Mouse (Mus musculus): ENCODE measurements around the gene Nmrk2. TPM values are rescaled to one million over a fixed set of nuclear protein-coding genes. Genes with fewer than 3 reads are reported as not detected.

Gene Nmrk2
- polyA plus RNA-seq, 1 experiment from 2014 or later = not detected

GRCm38 (mm10) chr10:81168521-81169244 lies 33.2 kb downstream of the Nmrk2 start:
- H3K36me3 ChIP-seq (ENCODE audit: control insufficient read depth, insufficient read depth, low read length) = peaks cover 6% of the 10 kb centered on the region
- H3K4me2 ChIP-seq = peak overlapping the region; percentile 93
- peak overlapping the region; percentile 68 for H3K9ac ChIP-seq (ENCODE audit: low read depth, low read length)
- H3K27ac ChIP-seq (ENCODE audit: low read depth, low read length) = peak overlapping the region; percentile 96
- peaks cover 21% of the 10 kb centered on the region for H3K4me1 ChIP-seq (replicated peaks; ENCODE audit: control insufficient read depth, insufficient read depth, low read length)
- no peaks in the 10 kb centered on the region for H3K9me3 ChIP-seq (ENCODE audit: control insufficient read depth, low read length)
- no peaks in the 10 kb centered on the region for H3K27me3 ChIP-seq (replicated peaks; ENCODE audit: control insufficient read depth, insufficient read depth, low read length)
- 3% methylated on average over 29 of the region's 29 CpGs for WGBS
- peak overlapping the region; percentile 92 for H3K4me3 ChIP-seq (ENCODE audit: low read depth, low read length)
- ATAC-seq (replicated peaks; ENCODE audit: low FRiP score) = peak; percentile 73
- peak; percentile 83 for DNase-seq (ENCODE audit: low spot score)

GRCm38 (mm10) chr10:81168087-81168431 lies 33.8 kb downstream of the Nmrk2 start:
- Histone ChIP-seq H3K4me2 (peak overlapping the region; percentile 93), H3K4me3 (ENCODE audit: low read depth, low read length) (peak overlapping the region; percentile 92), H3K9ac (ENCODE audit: low read depth, low read length) (peak overlapping the region; percentile 68), H3K4me1 (replicated peaks; ENCODE audit: control insufficient read depth, insufficient read depth, low read length) (peaks cover 15% of the 10 kb centered on the region), H3K27ac (ENCODE audit: low read depth, low read length) (peak overlapping the region; percentile 96), H3K36me3 (ENCODE audit: control insufficient read depth, insufficient read depth, low read length) (peaks cover 10% of the 10 kb centered on the region), H3K27me3 (replicated peaks; ENCODE audit: control insufficient read depth, insufficient read depth, low read length) (no peaks in the 10 kb centered on the region), H3K9me3 (ENCODE audit: control insufficient read depth, low read length) (no peaks in the 10 kb centered on the region)
- DNase-seq (ENCODE audit: low spot score) (peak; percentile 51), ATAC-seq (replicated peaks; ENCODE audit: low FRiP score) (peak; percentile 60)
- 9% methylated on average over 5 of the region's 5 CpGs for WGBS

GRCm38 (mm10) chr10:81167200-81168086 lies 34.4 kb downstream of the Nmrk2 start, which contains the start of gene Pias4:
Pias4 (minus strand) TSS chr10:81167923.
- ATAC-seq (replicated peaks; ENCODE audit: low FRiP score) = peak; percentile 88
- Histone ChIP-seq H3K4me3 (ENCODE audit: low read depth, low read length) (peak within 1 kb of the TSS; percentile 92), H3K27me3 (replicated peaks; ENCODE audit: control insufficient read depth, insufficient read depth, low read length) (no peaks in the 10 kb centered on the region), H3K36me3 (ENCODE audit: control insufficient read depth, insufficient read depth, low read length) (peaks cover 13% of the 10 kb centered on the region), H3K4me2 (peak within 1 kb of the TSS; percentile 93), H3K27ac (ENCODE audit: low read depth, low read length) (peak within 1 kb of the TSS; percentile 96), H3K9ac (ENCODE audit: low read depth, low read length) (peak within 1 kb of the TSS; percentile 87), H3K4me1 (replicated peaks; ENCODE audit: control insufficient read depth, insufficient read depth, low read length) (peaks cover 19% of the 10 kb centered on the region), H3K9me3 (ENCODE audit: control insufficient read depth, low read length) (no peaks in the 10 kb centered on the region)
- DNase-seq (ENCODE audit: low spot score) = peak; percentile 99
- WGBS = under 1% methylated on average over 64 of the region's 64 CpGs

GRCm38 (mm10) chr10:81165118-81165517 lies 36.7 kb downstream of the Nmrk2 start:
- ATAC-seq (replicated peaks; ENCODE audit: low FRiP score) = no peak
- 76% methylated on average over 8 of the region's 8 CpGs for WGBS

GRCm38 (mm10) chr10:81162318-81162652 lies 39.6 kb downstream of the Nmrk2 start:
- 0 out of 2 replicates have a peak, but pooled peaks have one; percentile 30 for ATAC-seq (replicated peaks; ENCODE audit: low FRiP score)
- WGBS = 31% methylated on average over 2 of the region's 2 CpGs
- H3K27me3 ChIP-seq (replicated peaks; ENCODE audit: control insufficient read depth, insufficient read depth, low read length) = no peaks in the 10 kb centered on the region
- H3K4me2 ChIP-seq = peak overlapping the region; percentile 32; the same call in 1 of the 2 replicates
- no peak overlapping the region for H3K9ac ChIP-seq (ENCODE audit: low read depth, low read length)
- no peaks in the 10 kb centered on the region for H3K9me3 ChIP-seq (ENCODE audit: control insufficient read depth, low read length)
- H3K36me3 ChIP-seq (ENCODE audit: control insufficient read depth, insufficient read depth, low read length) = peaks cover 41% of the 10 kb centered on the region
- no peak for DNase-seq (ENCODE audit: low spot score)
- peaks cover 18% of the 10 kb centered on the region for H3K4me1 ChIP-seq (replicated peaks; ENCODE audit: control insufficient read depth, insufficient read depth, low read length)
- no peak overlapping the region for H3K27ac ChIP-seq (ENCODE audit: low read depth, low read length)
- H3K4me3 ChIP-seq (ENCODE audit: low read depth, low read length) = no peak overlapping the region

More at GRCm38 (mm10) chr10:81165118-81165517, 36.7 kb downstream of the Nmrk2 start:
- Histone ChIP-seq H3K4me2 (no peak overlapping the region), H3K27ac (ENCODE audit: low read depth, low read length) (no peak overlapping the region), H3K4me3 (ENCODE audit: low read depth, low read length) (no peak overlapping the region), H3K9me3 (ENCODE audit: control insufficient read depth, low read length) (no peaks in the 10 kb centered on the region), H3K9ac (ENCODE audit: low read depth, low read length) (0 out of 2 replicates have a peak overlapping the region, but pooled peaks have one; percentile 30), H3K4me1 (replicated peaks; ENCODE audit: control insufficient read depth, insufficient read depth, low read length) (peaks cover 26% of the 10 kb centered on the region), H3K27me3 (replicated peaks; ENCODE audit: control insufficient read depth, insufficient read depth, low read length) (no peaks in the 10 kb centered on the region), H3K36me3 (ENCODE audit: control insufficient read depth, insufficient read depth, low read length) (peaks cover 25% of the 10 kb centered on the region)
- no peak for DNase-seq (ENCODE audit: low spot score)

GRCm38 (mm10) chr10:81161602-81162317 lies 40.1 kb downstream of the Nmrk2 start:
- 79% methylated on average over 8 of the region's 8 CpGs for WGBS
- Histone ChIP-seq H3K9me3 (ENCODE audit: control insufficient read depth, low read length) (no peaks in the 10 kb centered on the region), H3K27ac (ENCODE audit: low read depth, low read length) (no peak overlapping the region), H3K4me3 (ENCODE audit: low read depth, low read length) (no peak overlapping the region), H3K27me3 (replicated peaks; ENCODE audit: control insufficient read depth, insufficient read depth, low read length) (no peaks in the 10 kb centered on the region), H3K9ac (ENCODE audit: low read depth, low read length) (no peak overlapping the region), H3K4me2 (peak overlapping the region; percentile 32; the same call in 1 of the 2 replicates), H3K36me3 (ENCODE audit: control insufficient read depth, insufficient read depth, low read length) (peaks cover 46% of the 10 kb centered on the region), H3K4me1 (replicated peaks; ENCODE audit: control insufficient read depth, insufficient read depth, low read length) (peaks cover 15% of the 10 kb centered on the region)
- 0 out of 2 replicates have a peak, but pooled peaks have one; percentile 5 for ATAC-seq (replicated peaks; ENCODE audit: low FRiP score)
- no peak for DNase-seq (ENCODE audit: low spot score)

- WGBS = 87% methylated on average over 6 of the region's 6 CpGs
- H3K27ac ChIP-seq (ENCODE audit: low read depth, low read length) = no peak overlapping the region
Observed at GRCm38 (mm10) chr10:81154736-81155135, 47.1 kb downstream of the Nmrk2 start.

GRCm38 (mm10) chr10:81154313-81154712 lies 47.5 kb downstream of the Nmrk2 start:
- peaks cover 13% of the 10 kb centered on the region for H3K4me1 ChIP-seq (replicated peaks; ENCODE audit: control insufficient read depth, insufficient read depth, low read length)
- WGBS = 93% methylated on average over 12 of the region's 12 CpGs
- DNase-seq (ENCODE audit: low spot score) (no peak), ATAC-seq (replicated peaks; ENCODE audit: low FRiP score) (0 out of 2 replicates have a peak, but pooled peaks have one; percentile 8)
- peaks cover 65% of the 10 kb centered on the region for H3K36me3 ChIP-seq (ENCODE audit: control insufficient read depth, insufficient read depth, low read length)
- no peak overlapping the region for H3K9ac ChIP-seq (ENCODE audit: low read depth, low read length)
- no peaks in the 10 kb centered on the region for H3K9me3 ChIP-seq (ENCODE audit: control insufficient read depth, low read length)
- H3K4me2 ChIP-seq = no peak overlapping the region
- no peak overlapping the region for H3K27ac ChIP-seq (ENCODE audit: low read depth, low read length)
- H3K27me3 ChIP-seq (replicated peaks; ENCODE audit: control insufficient read depth, insufficient read depth, low read length) = no peaks in the 10 kb centered on the region
- H3K4me3 ChIP-seq (ENCODE audit: low read depth, low read length) = no peak overlapping the region

More at GRCm38 (mm10) chr10:81154736-81155135, 47.1 kb downstream of the Nmrk2 start:
- Histone ChIP-seq H3K9ac (ENCODE audit: low read depth, low read length) (no peak overlapping the region), H3K4me3 (ENCODE audit: low read depth, low read length) (no peak overlapping the region), H3K4me2 (no peak overlapping the region), H3K36me3 (ENCODE audit: control insufficient read depth, insufficient read depth, low read length) (peaks cover 61% of the 10 kb centered on the region), H3K9me3 (ENCODE audit: control insufficient read depth, low read length) (no peaks in the 10 kb centered on the region), H3K4me1 (replicated peaks; ENCODE audit: control insufficient read depth, insufficient read depth, low read length) (peaks cover 13% of the 10 kb centered on the region), H3K27me3 (replicated peaks; ENCODE audit: control insufficient read depth, insufficient read depth, low read length) (no peaks in the 10 kb centered on the region)
- no peak for ATAC-seq (replicated peaks; ENCODE audit: low FRiP score)
- no peak for DNase-seq (ENCODE audit: low spot score)

Measured in liver, embryonic 11.5 days (tissue).